Mouse (Mus musculus) MEL (cell line): ENCODE measurements around the gene Tor4a. TPM values are rescaled to one million over a fixed set of nuclear protein-coding genes. Genes with fewer than 3 reads are reported as not detected.

ENCODE experiments used
- DNase-seq: peaks from one replicate; pipeline ENCODE4 v3.0.0; 2011; ENCODE audit warnings: low read depth, low spot score
- H3K27ac ChIP-seq: 2 replicates; pipeline ENCODE4 v1.5.1; 2012; ENCODE audit warnings: low read depth, mild to moderate bottlenecking, control low read depth, low read length, moderate library complexity; ENCODE audit not compliant: control insufficient read depth
- H3K27me3 ChIP-seq, 2 experiments: fragments of 150-350 bp in 1 of 2; sonication (generic) in 1 of 2; 2 replicates each; pipeline ENCODE4 v1.6.1; 2012; ENCODE audit warnings: low read length in 2 of 2, mild to moderate bottlenecking in 2 of 2, improper control_type of control experiment in 1 of 2, moderate library complexity in 1 of 2; ENCODE audit not compliant: insufficient read depth in 2 of 2, control insufficient read depth in 1 of 2
- H3K36me3 ChIP-seq, 2 experiments: 2 replicates each; pipeline ENCODE4 v1.6.1; 2012 to 2014; ENCODE audit warnings: low read length in 2 of 2, improper control_type of control experiment in 1 of 2, inconsistent platforms in 1 of 2, mild to moderate bottlenecking in 1 of 2; ENCODE audit not compliant: insufficient read depth in 2 of 2, control insufficient read depth in 1 of 2
- H3K4me1 ChIP-seq, 2 experiments: fragments of 150-350 bp in 1 of 2; sonication (generic) in 1 of 2; 2 replicates each; pipeline ENCODE4 v1.6.1; 2012; ENCODE audit warnings: low read length in 2 of 2, improper control_type of control experiment in 1 of 2, mild to moderate bottlenecking in 1 of 2; ENCODE audit not compliant: insufficient read depth in 2 of 2, control insufficient read depth in 1 of 2
- H3K4me3 ChIP-seq, 2 experiments: fragments of 150-350 bp in 1 of 2; sonication (generic) in 1 of 2; 2 replicates each; pipeline ENCODE4 v1.5.1; 2012; ENCODE audit warnings: low read depth in 2 of 2, low read length in 2 of 2, mild to moderate bottlenecking in 2 of 2, moderate library complexity in 2 of 2, control low read depth in 1 of 2, improper control_type of control experiment in 1 of 2; ENCODE audit not compliant: control insufficient read depth in 1 of 2, insufficient read depth in 1 of 2
- H3K79me2 ChIP-seq: 2 replicates; pipeline ENCODE4 v1.6.1; 2012; ENCODE audit warnings: mild to moderate bottlenecking, low read length, moderate library complexity; ENCODE audit not compliant: control insufficient read depth, poor library complexity, insufficient read depth
- H3K9ac ChIP-seq: 2 replicates; pipeline ENCODE4 v1.6.1; 2012; ENCODE audit warnings: low read depth, mild to moderate bottlenecking, control low read depth, low read length, moderate library complexity; ENCODE audit not compliant: control insufficient read depth, poor library complexity, severe bottlenecking
- H3K9me3 ChIP-seq: fragments of 150-350 bp; sonication (generic); replicated peaks from 2 replicates; pipeline ENCODE4 v1.6.1; 2012; ENCODE audit warnings: mild to moderate bottlenecking, low read length, improper control_type of control experiment, moderate library complexity; ENCODE audit not compliant: insufficient read depth
- CHD1 ChIP-seq: IDR thresholded peaks from 2 replicates; pipeline ENCODE4 v1.6.1; 2012; ENCODE audit warnings: low read depth, mild to moderate bottlenecking, inconsistent platforms, low read length, improper control_type of control experiment
- CTCF ChIP-seq, 3 experiments: IDR thresholded peaks in 2 of 3; conservative IDR thresholded peaks in 1 of 3; 2 replicates each; pipeline ENCODE4 v1.5.1; 2011 to 2012; ENCODE audit warnings: low read length in 3 of 3, low read depth in 2 of 3, mild to moderate bottlenecking in 2 of 3, improper control_type of control experiment in 1 of 3, inconsistent platforms in 1 of 3, mixed read lengths in 1 of 3, moderate library complexity in 1 of 3; ENCODE audit not compliant: control insufficient read depth in 1 of 3, insufficient read depth in 1 of 3, poor library complexity in 1 of 3, severe bottlenecking in 1 of 3
- E2F4 ChIP-seq: IDR thresholded peaks from 2 replicates; pipeline ENCODE4 v1.6.1; 2011; ENCODE audit warnings: low read depth, low read length, improper control_type of control experiment, borderline replicate concordance
- ELF1 ChIP-seq: IDR thresholded peaks from 2 replicates; pipeline ENCODE4 v1.6.1; 2014; ENCODE audit warnings: low read depth, mild to moderate bottlenecking, inconsistent platforms, low read length, improper control_type of control experiment, moderate library complexity
- EP300 ChIP-seq, 2 experiments: IDR thresholded peaks; 2 replicates each; pipeline ENCODE4 v1.6.1; 2011; ENCODE audit warnings: improper control_type of control experiment in 2 of 2, low read length in 2 of 2, low read depth in 1 of 2, mild to moderate bottlenecking in 1 of 2
- GABPA ChIP-seq: IDR thresholded peaks from 2 replicates; pipeline ENCODE4 v1.6.1; 2012; ENCODE audit warnings: low read depth, mild to moderate bottlenecking, inconsistent platforms, low read length, improper control_type of control experiment, moderate library complexity
- GATA1 ChIP-seq: IDR thresholded peaks from 2 replicates; pipeline ENCODE4 v1.6.1; 2011; ENCODE audit warnings: low read depth, low read length, improper control_type of control experiment
- JUND ChIP-seq: IDR thresholded peaks from 2 replicates; pipeline ENCODE4 v1.6.1; 2011; ENCODE audit warnings: low read depth, mild to moderate bottlenecking, improper control_type of control experiment, low read length
- KAT2A ChIP-seq: conservative IDR thresholded peaks from 2 replicates; pipeline ENCODE4 v1.6.1; 2012; ENCODE audit warnings: low read depth, low read length, improper control_type of control experiment, inconsistent platforms
- MAZ ChIP-seq: IDR thresholded peaks from 2 replicates; pipeline ENCODE4 v1.6.1; 2012; ENCODE audit warnings: low read depth, mild to moderate bottlenecking, inconsistent platforms, low read length, improper control_type of control experiment
- MEF2A ChIP-seq: IDR thresholded peaks from 2 replicates; pipeline ENCODE4 v1.6.1; 2014; ENCODE audit warnings: low read depth, mild to moderate bottlenecking, inconsistent platforms, low read length, improper control_type of control experiment; ENCODE audit not compliant: poor library complexity, insufficient replicate concordance, severe bottlenecking; ENCODE audit errors: extremely low read depth
- MXI1 ChIP-seq: IDR thresholded peaks from 2 replicates; pipeline ENCODE4 v1.6.1; 2011; ENCODE audit warnings: mild to moderate bottlenecking, low read depth, low read length, improper control_type of control experiment
- MYB ChIP-seq: IDR thresholded peaks from 2 replicates; pipeline ENCODE4 v1.6.1; 2011; ENCODE audit warnings: mild to moderate bottlenecking, low read depth, low read length, improper control_type of control experiment
- MYC ChIP-seq: IDR thresholded peaks from 2 replicates; pipeline ENCODE4 v1.6.1; 2011; ENCODE audit warnings: low read depth, mild to moderate bottlenecking, low read length, improper control_type of control experiment, moderate library complexity
- NELFE ChIP-seq: IDR thresholded peaks from 2 replicates; pipeline ENCODE4 v1.6.1; 2011; ENCODE audit warnings: low read depth, low read length, improper control_type of control experiment
- NRF1 ChIP-seq: IDR thresholded peaks from 2 replicates; pipeline ENCODE4 v1.6.1; 2014; ENCODE audit warnings: low read depth, mild to moderate bottlenecking, inconsistent platforms, low read length, improper control_type of control experiment, moderate library complexity; ENCODE audit not compliant: poor library complexity, insufficient read depth, severe bottlenecking
- POLR2A ChIP-seq, 2 experiments: IDR thresholded peaks; 2 replicates each; pipeline ENCODE4 v1.6.1; 2011 to 2012; ENCODE audit warnings: low read length in 2 of 2, mild to moderate bottlenecking in 2 of 2, control low read depth in 1 of 2, improper control_type of control experiment in 1 of 2, low read depth in 1 of 2, moderate library complexity in 1 of 2; ENCODE audit not compliant: control insufficient read depth in 1 of 2, insufficient read depth in 1 of 2, poor library complexity in 1 of 2
- RAD21 ChIP-seq: IDR thresholded peaks from 2 replicates; pipeline ENCODE4 v1.6.1; 2011; ENCODE audit warnings: mild to moderate bottlenecking, low read depth, low read length, improper control_type of control experiment
- SMC3 ChIP-seq: IDR thresholded peaks from 2 replicates; pipeline ENCODE4 v1.6.1; 2011; ENCODE audit warnings: low read depth, low read length, improper control_type of control experiment
- TAL1 ChIP-seq: IDR thresholded peaks from 2 replicates; pipeline ENCODE4 v1.6.1; 2012; ENCODE audit warnings: mild to moderate bottlenecking, inconsistent platforms, low read length, moderate library complexity, mixed read lengths
- TCF12 ChIP-seq: IDR thresholded peaks from 2 replicates; pipeline ENCODE4 v1.6.1; 2014; ENCODE audit warnings: low read depth, mild to moderate bottlenecking, inconsistent platforms, low read length, improper control_type of control experiment, moderate library complexity
- UBTF ChIP-seq: IDR thresholded peaks from 2 replicates; pipeline ENCODE4 v1.6.1; 2012; ENCODE audit warnings: low read depth, mild to moderate bottlenecking, inconsistent platforms, low read length, improper control_type of control experiment, moderate library complexity, borderline replicate concordance; ENCODE audit not compliant: insufficient read depth
- ZC3H11A ChIP-seq: IDR thresholded peaks from 2 replicates; pipeline ENCODE4 v1.6.1; 2012; ENCODE audit warnings: low read depth, mild to moderate bottlenecking, inconsistent platforms, low read length, improper control_type of control experiment
- polyA plus RNA-seq, 2 experiments: library from polyadenylated mRNA; stranded (reverse) in 1 of 2; unstranded in 1 of 2; fragments of >175 nt in 1 of 2; fragments of >200 nt in 1 of 2; gene quantifications; 2 replicates each; pipeline versions ENCODE4 v1.2.1 to v1.2.4; 2012; ENCODE audit warnings: low replicate concordance in 2 of 2, low read depth in 1 of 2; ENCODE audit not compliant: insufficient read length in 2 of 2, insufficient read depth in 1 of 2, missing spikeins in 1 of 2
- total RNA-seq: library from RNA; depleted of rRNA; stranded (reverse); fragments of 300-350 nt; gene quantifications from 2 replicates; pipeline ENCODE4 v1.2.3, GENCODE M21; 2012

Tor4a gene
- total and polyA plus RNA-seq, 3 experiments = 9.1 to 13.7 TPM; not detected in 1

GRCm38 (mm10) chr2:25186575-25186930 is 10.1 kb downstream of the Tor4a start:
- no peaks in the 10 kb centered on the region for H3K9me3 ChIP-seq
- H3K36me3 ChIP-seq = peaks cover 0 to 5% of the 10 kb centered on the region in 2 experiments; a peak in 2 of 4 replicates
- peak overlapping the region; percentile 84 for H3K9ac ChIP-seq
- peaks cover 6% of the 10 kb centered on the region for H3K79me2 ChIP-seq
- TF ChIP-seq KAT2A (no peak), E2F4 (no peak), NRF1 (no peak), NELFE (no peak), MEF2A (no peak), MAZ (no peak), MYB (no peak), RAD21 (no peak), JUND (no peak), UBTF (no peak), GATA1 (no peak), GABPA (no peak), EP300 (IDR thresholded peaks at IDR 0.05; ENCODE audit: low read depth in 1 of 2, low read length in 2 of 2) (no peak), TAL1 (no peak)
- H3K4me3 ChIP-seq = peak overlapping the region; percentile 73 to 95
- DNase-seq = no peak
- H3K27me3 ChIP-seq = no peaks in the 10 kb centered on the region
- no peak overlapping the region for H3K27ac ChIP-seq
- H3K4me1 ChIP-seq = peaks cover 1 to 6% of the 10 kb centered on the region in 2 experiments; a peak in 2 of 4 replicates

- Histone ChIP-seq H3K36me3 (peaks cover 0 to 5% of the 10 kb centered on the region in 2 experiments; a peak in 2 of 4 replicates), H3K27me3 (no peaks in the 10 kb centered on the region), H3K79me2 (peaks cover 8% of the 10 kb centered on the region), H3K4me1 (peaks cover 1 to 6% of the 10 kb centered on the region in 2 experiments; a peak in 2 of 4 replicates), H3K9ac (peak overlapping the region; percentile 84), H3K27ac (no peak overlapping the region), H3K4me3 (peak overlapping the region; percentile 73 to 95), H3K9me3 (no peaks in the 10 kb centered on the region)
- DNase-seq = peak; percentile 67
- TF ChIP-seq RAD21 = peak; percentile 31
- peak; percentile 26 for TF ChIP-seq SMC3
- TF ChIP-seq MXI1 = peak; percentile 18; the same call in 1 of the 2 replicates
- 0 out of 2 replicates have a peak, but pooled peaks have one; percentile 9 for TF ChIP-seq TCF12
- TF ChIP-seq CHD1 = no peak
- no peak for TF ChIP-seq ELF1
- peak; percentile 27; the same call in 1 of the 2 replicates for TF ChIP-seq ZC3H11A
- TF ChIP-seq POLR2A (IDR thresholded peaks at IDR 0.05; ENCODE audit: control insufficient read depth in 1 of 2, insufficient read depth in 1 of 2, low read depth in 1 of 2, low read length in 2 of 2, poor library complexity in 1 of 2) = peak in 1 of 2 experiments; percentile 38; a peak in 2 of 4 replicates
- TF ChIP-seq MYC = no peak
- peak; percentile 35 to 58 (median 43) for TF ChIP-seq CTCF (IDR thresholded peaks at IDR 0.05 in 2 of 3, conservative IDR thresholded peaks at IDR 0.05 in 1 of 3; ENCODE audit: control insufficient read depth in 1 of 3, insufficient read depth in 1 of 3, low read depth in 2 of 3, low read length in 3 of 3, poor library complexity in 1 of 3, severe bottlenecking in 1 of 3)
Measured at GRCm38 (mm10) chr2:25185625-25186574, 10.8 kb downstream of the Tor4a start.
